Mouse (Mus musculus) E14TG2a.4 (cell line): Measurements from ENCODE around the gene Pygm.
A peak's percentile ranks its signal among the peaks of the same experiment; 100 is the strongest.

Source experiments
- H3K27me3 ChIP-seq: 2 replicates; pipeline ENCODE4 v1.6.1; 2014; ENCODE audit warnings: low read length, control low read depth; ENCODE audit not compliant: insufficient read depth
- H3K36me3 ChIP-seq: 2 replicates; pipeline ENCODE4 v1.6.1; 2014; ENCODE audit warnings: low read length, control low read depth; ENCODE audit not compliant: insufficient read depth
- H3K4me1 ChIP-seq: replicated peaks from 2 replicates; pipeline ENCODE4 v1.6.1; 2014; ENCODE audit warnings: low read depth, low read length, control low read depth
- H3K4me3 ChIP-seq: replicated peaks from 2 replicates; pipeline ENCODE4 v1.5.1; 2014; ENCODE audit warnings: mild to moderate bottlenecking, low read length
- H3K9me3 ChIP-seq: 2 replicates; pipeline ENCODE4 v1.6.1; 2014; ENCODE audit warnings: low read length, control low read depth
- CTCF ChIP-seq: conservative IDR thresholded peaks from 2 replicates; pipeline ENCODE4 v1.5.1; 2014; ENCODE audit warnings: low read length
- NANOG ChIP-seq: IDR thresholded peaks from 2 replicates; pipeline ENCODE4 v1.6.1; 2014; ENCODE audit warnings: borderline replicate concordance, low read length, mixed read lengths
- POU5F1 ChIP-seq: IDR thresholded peaks from 2 replicates; pipeline ENCODE4 v1.6.1; 2014; ENCODE audit warnings: low read length, borderline replicate concordance

Gene Pygm

DNA sequence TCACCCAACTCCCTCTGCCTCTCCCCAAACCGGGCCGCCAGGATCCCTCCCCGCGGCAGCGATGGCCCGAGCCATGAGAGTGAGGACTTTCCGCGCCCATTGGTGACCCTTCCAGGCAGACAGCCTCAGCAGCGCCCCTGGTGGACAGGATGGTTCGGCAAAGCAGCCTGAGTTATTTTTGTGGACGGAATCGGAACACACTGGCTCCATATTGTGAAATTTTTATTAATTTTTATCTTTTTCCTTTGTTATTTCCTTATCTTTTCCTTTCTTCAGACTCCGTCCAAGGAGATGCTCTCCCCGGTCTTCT lies 8.0 kb upstream of the Pygm start:
- Histone ChIP-seq H3K27me3 (no peaks in the 10 kb centered on the region), H3K4me1 (peaks cover 70% of the 10 kb centered on the region), H3K9me3 (no peaks in the 10 kb centered on the region), H3K4me3 (peak overlapping the region; percentile 57), H3K36me3 (peaks cover 97% of the 10 kb centered on the region)
- TF ChIP-seq NANOG, result no peak
- no peak for TF ChIP-seq POU5F1
- TF ChIP-seq CTCF, result peak; percentile 96

DNA sequence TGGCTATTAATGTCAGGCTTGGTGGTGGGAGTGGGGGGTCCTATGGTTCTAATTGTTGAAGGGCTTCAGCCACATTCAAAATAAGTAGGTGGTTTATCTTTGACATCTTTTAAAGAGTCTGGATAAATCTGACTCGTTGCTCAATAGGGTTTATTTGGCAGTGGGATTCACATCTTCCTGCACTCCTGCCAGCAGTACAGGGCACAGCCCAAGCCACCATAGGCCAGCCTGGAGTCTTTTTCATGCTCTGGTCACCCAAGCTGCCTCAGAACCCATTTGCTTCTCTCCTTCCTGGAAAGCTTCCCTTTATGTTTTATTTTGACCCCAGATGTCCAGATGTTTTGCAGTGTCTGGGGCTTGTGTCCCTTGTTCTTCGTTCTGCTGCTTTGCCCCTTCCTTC lies 7.6 kb upstream of the Pygm start:
- peaks cover 93% of the 10 kb centered on the region for H3K36me3 ChIP-seq
- H3K4me1 ChIP-seq, result peaks cover 66% of the 10 kb centered on the region
- no peaks in the 10 kb centered on the region for H3K27me3 ChIP-seq
- TF ChIP-seq CTCF (no peak), POU5F1 (no peak)
- peak overlapping the region; percentile 57; the same call in 1 of the 2 replicates for H3K4me3 ChIP-seq
- no peaks in the 10 kb centered on the region for H3K9me3 ChIP-seq

DNA sequence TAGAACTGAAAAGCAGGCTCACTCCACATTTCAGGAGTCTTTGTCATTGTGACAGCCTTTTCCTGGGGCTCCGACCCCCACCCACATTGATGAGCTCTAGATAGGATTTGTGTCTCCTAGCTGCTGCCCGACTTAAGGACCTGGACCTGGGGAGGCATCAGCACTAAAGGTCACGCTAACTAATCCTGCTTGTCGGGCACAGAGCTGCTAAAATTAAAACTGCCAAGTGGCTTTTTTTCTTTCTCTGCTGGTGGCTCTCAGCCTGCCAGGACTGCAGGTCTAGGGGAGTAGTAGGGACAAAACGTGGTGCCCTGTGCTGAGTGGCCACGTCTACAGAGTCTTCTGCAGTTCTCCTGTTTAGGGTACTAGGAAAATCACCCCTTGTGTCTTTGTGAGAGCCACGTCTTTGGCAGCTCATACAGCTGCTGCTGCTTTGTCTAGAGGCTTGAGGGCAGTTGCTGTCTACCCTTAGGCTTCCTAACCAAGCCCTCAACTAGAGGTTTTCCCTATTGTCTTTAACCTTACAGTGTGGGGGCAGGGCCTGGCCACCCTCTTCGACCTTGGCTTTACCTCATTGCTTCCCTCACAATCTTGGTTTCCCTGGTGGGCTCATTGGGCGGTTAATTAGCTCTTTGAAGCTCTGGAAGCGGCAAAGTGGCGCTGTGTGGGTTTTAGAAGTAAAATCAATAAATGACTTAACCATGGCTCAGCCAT lies 6.7 kb upstream of the Pygm start:
- TF ChIP-seq POU5F1 (no peak), NANOG (no peak), CTCF (no peak)
- Histone ChIP-seq H3K27me3 (no peaks in the 10 kb centered on the region), H3K4me1 (peaks cover 57% of the 10 kb centered on the region), H3K36me3 (peaks cover 84% of the 10 kb centered on the region), H3K9me3 (no peaks in the 10 kb centered on the region), H3K4me3 (0 out of 2 replicates have a peak overlapping the region, but pooled peaks have one; percentile 5)

DNA sequence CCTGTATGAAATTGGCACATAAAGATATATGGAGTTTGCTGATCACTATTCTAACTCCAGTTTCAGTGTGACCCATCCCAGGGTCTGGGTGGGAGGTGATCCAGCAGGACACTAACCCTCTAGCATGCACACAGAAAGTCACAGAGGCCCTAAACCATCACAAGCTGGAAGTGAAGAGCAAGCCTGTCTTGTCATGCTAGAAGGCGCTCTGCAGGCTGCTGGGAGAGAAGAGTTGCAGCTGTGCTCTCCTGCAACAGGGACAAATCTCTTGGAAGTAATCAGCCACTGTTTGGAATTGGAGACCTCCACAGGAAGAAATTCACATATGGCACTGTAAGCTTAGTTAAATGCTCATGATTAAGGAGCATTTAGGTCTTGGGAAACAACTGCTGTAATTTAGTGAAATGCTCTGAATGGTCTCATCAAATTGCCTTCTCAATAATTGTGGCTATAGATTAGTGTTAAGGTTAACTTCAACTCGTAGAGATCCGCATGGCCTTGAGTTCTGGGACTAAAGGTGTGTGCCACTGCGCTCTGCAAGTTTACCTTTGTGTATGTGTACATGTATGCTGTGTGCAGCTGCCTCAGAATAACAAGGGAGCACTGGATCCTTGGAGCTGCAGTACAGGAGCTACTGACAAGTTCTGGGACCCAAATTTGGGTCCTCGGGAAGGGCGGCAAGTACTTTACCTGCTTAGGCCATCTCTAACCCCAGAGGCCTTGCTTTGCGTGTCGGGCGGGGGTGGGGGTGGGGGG lies 3.6 kb upstream of the Pygm start:
- TF ChIP-seq POU5F1, result no peak
- TF ChIP-seq NANOG, result no peak
- Histone ChIP-seq H3K36me3 (peaks cover 54% of the 10 kb centered on the region), H3K27me3 (no peaks in the 10 kb centered on the region), H3K4me3 (no peak overlapping the region), H3K4me1 (peaks cover 55% of the 10 kb centered on the region), H3K9me3 (no peaks in the 10 kb centered on the region)

DNA sequence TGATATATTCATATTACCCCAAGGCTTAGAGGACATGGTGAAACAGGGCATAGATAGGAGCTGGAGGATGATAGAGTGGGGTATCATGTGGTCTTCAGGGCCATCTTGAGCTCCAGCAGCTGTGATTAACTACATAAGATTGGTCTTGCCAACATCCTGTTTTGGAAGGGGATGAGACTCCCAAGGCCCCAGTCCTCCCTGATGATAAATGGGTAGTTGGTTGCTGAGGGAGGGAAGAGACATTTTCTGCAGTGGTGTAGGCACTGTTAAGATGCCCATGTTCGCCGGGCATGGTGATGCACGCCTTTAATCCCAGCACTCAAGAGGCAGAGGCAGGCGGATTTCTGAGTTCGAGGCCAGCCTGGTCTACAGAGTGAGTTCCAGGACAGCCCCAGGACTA lies 3.0 kb upstream of the Pygm start:
- Histone ChIP-seq H3K36me3 (peaks cover 48% of the 10 kb centered on the region), H3K4me1 (peaks cover 56% of the 10 kb centered on the region), H3K9me3 (no peaks in the 10 kb centered on the region), H3K4me3 (no peak overlapping the region), H3K27me3 (no peaks in the 10 kb centered on the region)
- TF ChIP-seq CTCF, result no peak
- TF ChIP-seq POU5F1, result no peak
- no peak for TF ChIP-seq NANOG

DNA sequence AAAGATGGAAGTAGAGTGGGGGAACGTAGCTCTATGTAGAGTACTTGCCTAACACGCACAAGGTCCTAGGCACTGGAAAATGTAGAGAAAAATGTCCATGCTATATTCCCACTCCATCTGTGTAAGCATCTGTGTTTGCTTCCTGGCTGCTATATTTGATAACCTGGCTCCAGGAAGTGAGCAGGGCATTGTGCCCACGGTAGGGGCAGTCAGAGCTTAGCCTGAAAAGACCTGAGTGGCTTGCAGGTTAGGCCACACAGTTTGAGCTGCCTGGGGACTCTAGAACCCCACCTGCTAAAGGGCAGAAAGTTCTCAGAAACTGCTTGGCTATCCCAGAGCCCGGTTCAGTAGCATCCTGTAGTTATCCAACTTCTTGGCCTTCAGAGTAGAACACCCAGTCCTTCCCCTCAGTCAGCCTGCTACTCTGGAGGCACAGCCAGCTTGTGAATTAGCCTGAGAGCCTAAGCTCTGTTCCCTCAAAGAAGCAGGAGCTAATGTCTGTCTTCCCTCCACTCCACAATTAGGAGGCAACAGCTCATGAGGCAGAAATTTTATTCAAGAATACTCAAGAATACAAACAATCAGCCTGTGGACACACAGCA lies 1.8 kb upstream of the Pygm start:
- Histone ChIP-seq H3K9me3 (no peaks in the 10 kb centered on the region), H3K4me1 (peaks cover 48% of the 10 kb centered on the region), H3K4me3 (no peak overlapping the region), H3K36me3 (peaks cover 36% of the 10 kb centered on the region), H3K27me3 (peaks cover 11% of the 10 kb centered on the region; the same call in 1 of the 2 replicates)
- TF ChIP-seq NANOG (no peak), CTCF (no peak), POU5F1 (no peak)

- TF ChIP-seq POU5F1, result no peak
- no peak for TF ChIP-seq NANOG
- TF ChIP-seq CTCF, result no peak
- peaks cover 43% of the 10 kb centered on the region for H3K4me1 ChIP-seq
- no peak overlapping the region for H3K4me3 ChIP-seq
- H3K27me3 ChIP-seq, result peaks cover 16% of the 10 kb centered on the region; the same call in 1 of the 2 replicates
- H3K36me3 ChIP-seq, result peaks cover 25% of the 10 kb centered on the region
- H3K9me3 ChIP-seq, result no peaks in the 10 kb centered on the region
Observed at GRCm38 (mm10) chr19:6383470-6383869, 729 bp upstream of the Pygm start.

DNA sequence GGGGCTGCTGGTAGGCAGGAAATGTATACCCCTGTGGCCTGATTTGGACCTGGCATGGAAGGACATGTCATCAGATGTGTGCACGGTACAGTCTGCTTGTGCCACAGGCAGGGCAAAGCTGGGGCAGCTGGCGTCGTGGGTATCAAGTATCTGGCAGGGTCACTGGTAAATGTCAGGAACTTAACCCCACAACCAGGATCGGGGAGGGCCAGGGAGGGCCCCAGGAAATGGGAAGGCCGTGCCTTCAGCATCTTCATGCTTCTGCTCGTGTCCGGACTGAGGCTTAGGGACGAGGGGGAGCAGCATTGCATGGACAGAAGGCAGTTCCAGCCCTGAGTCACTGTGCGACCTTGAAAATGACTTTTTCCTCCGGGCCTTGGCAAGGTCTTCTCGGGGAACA lies 755 bp downstream of the Pygm start:
- TF ChIP-seq CTCF (no peak), POU5F1 (no peak), NANOG (no peak)
- no peaks in the 10 kb centered on the region for H3K9me3 ChIP-seq

More for the DNA sequence above, 755 bp downstream of the Pygm start:
- H3K36me3 ChIP-seq, result peaks cover 11% of the 10 kb centered on the region
- H3K4me1 ChIP-seq, result peaks cover 54% of the 10 kb centered on the region
- 0 out of 2 replicates have a peak overlapping the region, but pooled peaks have one; percentile 29 for H3K4me3 ChIP-seq
- peaks cover 16% of the 10 kb centered on the region; the same call in 1 of the 2 replicates for H3K27me3 ChIP-seq
